Mouse (Mus musculus) kidney, postnatal 14 days (tissue): ENCODE results near the gene Bpifc.

Experiments used
- DNase-seq: peaks from one replicate; pipeline ENCODE4 v3.0.0; 2022; ENCODE audit warnings: mixed read lengths

Bpifc gene

DNA sequence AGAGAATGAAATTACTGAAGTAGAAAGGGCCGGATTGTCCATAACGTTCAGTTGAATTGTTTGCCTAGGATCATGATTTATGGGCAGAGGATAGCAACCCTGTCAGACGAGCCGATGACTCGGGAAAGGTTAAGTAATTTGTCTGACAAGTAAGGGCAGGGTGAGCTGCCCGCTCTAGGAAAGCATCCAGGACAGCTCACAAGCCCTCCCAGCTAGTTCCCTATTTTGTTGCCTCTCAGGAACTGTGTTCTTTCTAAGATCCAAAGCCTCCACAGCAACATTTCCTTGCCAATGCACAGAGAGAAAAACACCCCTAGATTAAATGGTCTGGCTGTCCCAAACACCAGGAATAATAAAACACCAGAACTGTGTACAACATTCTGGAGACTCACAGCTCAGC lies 1.1 kb downstream of the Bpifc start:
- no peak for DNase-seq

DNA sequence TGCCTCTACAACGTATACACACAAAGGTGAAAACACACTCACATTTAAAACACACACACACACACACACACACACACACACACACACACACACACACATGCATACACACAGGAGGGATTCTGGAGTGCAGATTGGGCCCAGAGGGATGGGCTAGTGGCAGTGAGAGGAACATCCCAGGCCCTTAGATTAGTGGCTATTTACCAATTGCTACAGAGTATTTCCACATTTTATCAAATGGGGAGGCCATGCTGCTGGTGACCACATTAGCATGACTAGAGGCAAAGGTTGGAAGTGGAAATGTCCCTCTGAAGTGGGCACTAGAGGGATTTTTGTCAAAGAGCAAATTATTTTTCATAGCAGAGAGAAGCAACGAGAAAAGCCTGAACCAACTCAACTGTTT lies 2.0 kb downstream of the Bpifc start:
- DNase-seq: no peak

DNA sequence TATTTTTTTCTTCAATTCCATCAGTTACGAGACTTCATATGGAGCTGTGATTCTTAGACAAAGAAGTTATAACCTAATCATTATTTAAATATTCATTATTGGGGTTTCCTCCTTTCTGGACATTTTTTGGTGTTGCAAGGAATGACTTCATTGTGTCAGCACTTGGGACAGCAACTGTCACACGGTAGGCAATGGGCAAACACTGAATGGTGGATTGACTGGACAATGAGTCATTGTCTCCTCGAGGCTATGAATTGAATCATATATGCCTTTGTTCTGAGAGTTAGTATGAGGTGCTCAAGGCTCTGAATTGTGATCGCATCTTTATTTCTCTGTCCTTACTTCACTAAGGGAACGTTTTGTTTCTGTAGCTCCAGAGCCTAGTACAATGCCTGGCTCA lies 5.2 kb downstream of the Bpifc start:
- no peak for DNase-seq

DNA sequence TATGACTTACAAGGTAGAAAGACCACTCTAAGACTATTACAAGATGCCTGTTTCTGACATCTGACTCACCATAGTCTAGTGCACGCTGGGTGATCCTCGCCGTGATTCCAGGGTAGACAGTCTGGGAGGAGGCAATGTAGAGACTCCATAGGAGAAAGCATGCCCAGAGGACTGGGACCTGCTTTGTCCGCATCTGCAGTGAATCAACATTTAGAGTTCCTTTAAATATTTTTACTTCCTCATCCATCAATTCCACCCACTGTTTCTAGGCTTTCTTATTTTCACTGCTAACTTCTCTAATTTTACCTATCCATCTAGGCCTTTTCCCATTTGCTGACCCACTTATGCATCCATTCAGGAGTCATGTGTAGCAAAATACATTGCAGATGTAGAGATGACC lies 11.2 kb downstream of the Bpifc start:
- DNase-seq: no peak

- DNase-seq: no peak
These were observed 17.1 kb downstream of the Bpifc start for GRCm38 (mm10) chr10:85994543-85995104.

DNA sequence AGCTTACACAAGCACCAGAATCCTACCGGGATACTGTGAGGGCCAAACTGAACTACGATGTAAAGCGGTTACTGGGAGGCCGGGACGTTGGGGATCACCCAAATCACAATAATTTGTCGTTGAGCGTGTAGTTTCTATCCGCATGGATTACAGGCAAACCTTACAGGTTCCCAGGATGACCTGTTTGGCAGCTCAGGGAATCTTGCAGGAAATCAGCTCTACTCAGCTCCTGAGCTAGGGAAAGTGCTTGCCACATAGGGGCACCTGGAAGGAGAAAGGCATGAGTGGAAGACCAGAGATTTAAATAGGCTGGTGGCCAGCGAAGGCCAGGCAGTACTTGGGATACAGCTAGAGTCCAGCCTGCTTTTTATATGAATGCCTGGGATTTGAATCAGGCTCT lies 17.9 kb downstream of the Bpifc start:
- DNase-seq: no peak

GRCm38 (mm10) chr10:85992412-85992811 lies 19.3 kb downstream of the Bpifc start:
- no peak for DNase-seq

- DNase-seq: peak; percentile 2
These were observed 22.1 kb downstream of the Bpifc start for GRCm38 (mm10) chr10:85989412-85990115.

DNA sequence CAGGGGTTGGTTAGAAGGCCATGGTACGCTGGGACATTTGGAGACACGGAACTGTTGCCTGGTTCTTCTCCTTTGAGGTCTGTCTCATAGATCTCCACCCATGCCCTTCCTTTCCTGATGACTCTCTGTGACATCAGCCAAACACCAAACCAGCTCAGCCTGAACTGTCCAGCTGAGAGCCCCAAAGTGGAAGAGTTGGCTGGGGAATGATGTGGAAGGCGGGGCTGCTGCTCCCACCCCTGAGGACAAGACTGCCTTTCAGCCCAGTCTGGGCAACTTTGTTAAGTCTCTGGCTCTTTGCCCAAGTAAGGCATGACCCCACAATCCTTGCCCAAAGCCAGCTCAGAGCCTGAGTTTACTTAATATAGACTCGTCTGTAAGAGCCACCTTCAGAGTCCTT lies 38.8 kb downstream of the Bpifc start:
- peak; percentile 8 for DNase-seq

DNA sequence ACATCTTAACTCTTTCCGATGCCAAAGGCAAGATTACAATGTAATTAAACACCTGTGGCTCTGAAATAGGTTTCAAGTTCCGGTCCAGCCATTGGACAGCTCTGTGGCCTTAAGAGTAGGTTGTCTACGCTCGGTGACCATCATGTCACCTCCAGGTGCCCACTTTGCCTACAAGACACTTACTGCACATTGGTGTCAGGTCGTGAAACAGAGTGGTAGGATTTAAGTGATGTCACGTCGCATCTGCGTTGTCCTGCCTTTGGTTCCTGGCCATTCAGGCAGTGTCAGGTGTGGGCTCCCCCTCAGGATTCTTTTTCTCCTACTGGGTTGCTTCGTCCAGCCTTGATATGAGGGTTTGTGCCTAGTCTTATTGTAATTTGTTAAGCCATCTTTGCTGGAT lies 39.9 kb downstream of the Bpifc start:
- no peak for DNase-seq

- DNase-seq: peak; percentile 45
These were observed 41.6 kb downstream of the Bpifc start for GRCm38 (mm10) chr10:85969894-85970620.

DNA sequence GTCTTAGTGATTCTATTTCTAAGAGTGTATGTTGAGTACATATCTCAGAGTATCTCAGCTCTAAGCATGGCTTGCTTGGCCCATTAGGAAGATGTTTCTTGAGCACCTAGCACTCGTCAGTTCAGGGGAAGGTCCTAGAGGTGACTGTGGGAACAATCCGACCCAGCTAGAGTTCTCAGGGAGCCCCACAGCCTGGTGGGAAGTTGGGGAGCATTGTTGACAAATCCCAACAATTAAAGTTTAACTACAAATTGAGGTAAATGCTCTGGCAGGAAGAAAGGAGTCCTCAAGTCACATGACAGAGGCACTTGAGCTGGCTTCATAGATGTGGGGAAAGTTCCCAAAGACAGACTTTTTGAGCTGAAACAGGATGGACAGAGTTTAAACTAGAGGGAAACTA lies 43.0 kb downstream of the Bpifc start:
- peak; percentile 14 for DNase-seq

- peak; percentile 89 for DNase-seq
These were observed 43.5 kb downstream of the Bpifc start for GRCm38 (mm10) chr10:85968157-85968634.

GRCm38 (mm10) chr10:85967411-85968156 lies 44.1 kb downstream of the Bpifc start:
- DNase-seq: no peak

DNA sequence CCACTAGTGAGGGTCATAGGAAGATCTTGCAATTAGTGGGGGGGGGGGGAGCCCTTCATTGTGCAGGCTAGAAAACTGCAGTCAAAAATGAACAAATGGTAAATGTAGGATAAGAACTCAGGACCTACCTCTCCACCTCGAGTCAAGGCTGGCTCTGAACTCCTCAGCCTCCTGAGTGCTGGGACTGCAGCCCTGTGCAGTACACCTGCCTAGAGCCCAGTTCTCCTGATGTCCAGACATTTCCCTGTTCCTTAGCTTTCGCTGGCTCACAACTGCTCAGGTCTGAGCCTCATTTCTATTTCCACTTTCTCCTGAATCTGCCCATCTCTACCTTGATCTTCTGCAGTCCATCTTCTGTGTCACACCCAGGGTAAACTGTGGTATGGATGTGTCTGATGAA lies 45.2 kb downstream of the Bpifc start:
- no peak for DNase-seq

DNA sequence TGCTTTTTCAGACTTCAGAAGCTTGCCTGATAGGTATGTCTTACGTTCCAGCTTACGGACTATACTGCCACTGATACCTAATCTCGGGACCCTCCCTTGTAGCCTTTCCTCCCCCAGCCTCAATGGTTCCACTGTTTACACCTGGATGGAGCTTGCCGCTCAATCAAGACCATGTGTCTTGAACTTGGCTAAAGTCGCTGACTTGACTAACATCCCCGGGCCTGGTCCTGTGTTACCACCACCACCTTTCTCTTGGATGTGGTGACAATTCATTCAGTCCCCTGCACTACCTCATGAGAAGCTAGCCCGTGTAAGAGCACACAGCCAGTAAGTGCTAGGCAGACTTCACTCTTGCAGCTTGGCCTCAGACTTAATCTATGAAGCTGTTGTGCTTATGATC lies 47.4 kb downstream of the Bpifc start:
- DNase-seq: no peak

DNA sequence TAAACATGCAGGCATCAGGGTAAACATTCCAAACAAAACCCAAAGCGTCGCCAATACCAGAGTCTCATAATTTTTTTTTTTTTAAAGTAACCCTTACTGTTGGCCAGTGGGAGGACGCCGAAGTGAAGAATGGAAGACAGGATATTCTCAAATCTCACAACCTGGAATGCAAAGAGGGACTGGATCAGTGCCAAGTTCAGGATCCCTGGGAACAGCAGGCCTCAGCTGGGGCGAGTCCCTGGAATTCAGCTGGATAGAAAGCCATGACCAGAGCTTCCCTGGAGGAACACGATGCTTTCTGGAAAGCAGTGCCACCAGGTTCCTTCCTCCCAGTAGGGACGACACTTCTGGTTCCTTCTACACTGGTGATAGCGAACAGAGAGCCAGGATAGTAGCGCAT lies 48.8 kb downstream of the Bpifc start:
- peak; percentile 19 for DNase-seq

DNA sequence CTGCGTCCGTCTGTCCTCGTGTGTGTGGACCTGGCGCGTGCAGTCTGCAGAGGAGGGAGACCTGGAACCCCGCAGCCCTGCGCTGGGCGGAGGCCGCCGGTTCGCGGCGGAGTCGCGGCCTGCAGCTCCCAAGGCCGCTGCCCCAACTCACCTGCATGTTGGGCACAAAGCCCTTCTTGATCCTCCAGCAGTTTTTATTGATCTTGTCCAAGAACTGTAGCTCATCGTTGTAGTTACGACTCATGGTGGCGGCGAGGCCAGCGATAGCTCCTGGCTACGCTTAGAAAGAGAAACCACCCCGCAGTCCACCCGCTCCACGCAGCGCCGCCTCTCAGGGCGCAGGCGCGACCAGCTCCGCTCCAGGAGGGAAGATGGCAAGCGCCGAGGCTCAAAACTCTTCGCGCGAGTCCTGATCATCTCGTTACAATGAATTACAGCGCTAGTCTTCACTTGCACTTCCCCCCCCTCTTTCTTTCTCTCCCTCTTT lies 54.2 kb downstream of the Bpifc start, which contains the start of gene Rtcb:
Rtcb (minus strand) TSS at position 360 of the 487 bp plus-strand sequence.
- DNase-seq: peak; percentile 97

DNA sequence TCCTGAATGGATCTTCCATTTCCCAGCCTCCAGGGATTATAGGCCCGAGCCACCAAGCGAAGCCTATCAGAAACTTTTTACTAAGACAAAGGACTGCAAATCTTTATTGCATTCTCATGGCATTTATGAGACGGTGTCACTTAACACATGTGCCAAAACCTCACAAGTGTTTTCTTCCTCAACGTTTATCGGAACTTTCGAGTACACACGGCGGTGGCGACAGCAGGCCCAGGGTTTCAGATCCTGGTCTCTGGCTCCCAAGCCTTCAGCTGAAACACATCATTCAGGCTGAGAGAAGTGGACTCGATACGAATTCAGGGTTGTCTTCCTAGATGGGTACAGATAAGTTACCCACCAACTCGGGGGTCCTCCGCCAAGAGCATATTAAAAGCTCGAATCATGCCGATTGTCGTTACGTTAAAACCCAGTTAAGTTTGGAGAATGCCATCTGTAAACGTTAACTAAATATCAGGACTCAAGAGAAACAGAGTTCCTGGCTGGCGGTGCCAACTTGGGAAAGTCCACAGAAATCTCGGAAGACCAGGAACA lies 54.8 kb downstream of the Bpifc start:
- DNase-seq: no peak

DNA sequence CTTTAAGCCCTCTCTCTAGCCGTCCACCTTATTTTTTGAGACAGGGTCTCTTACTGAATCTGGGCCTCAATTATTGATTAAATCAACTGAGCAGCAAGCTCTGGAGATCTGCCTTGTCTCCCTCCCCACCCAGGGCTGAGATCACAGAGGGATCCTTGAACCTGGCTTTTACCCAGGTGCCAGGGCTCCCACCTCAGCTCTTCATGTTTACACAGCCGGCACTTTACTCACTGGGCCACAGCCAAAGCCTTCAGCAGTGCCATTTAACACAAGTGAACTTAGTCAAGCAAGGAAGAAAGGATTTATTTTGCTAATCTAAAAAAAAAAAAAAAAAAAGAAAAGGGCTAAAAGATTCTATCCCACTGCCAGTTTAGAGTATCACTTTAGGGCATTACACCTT lies 57.3 kb downstream of the Bpifc start:
- DNase-seq: peak; percentile 13

- DNase-seq: peak; percentile 33
These were observed 58.3 kb downstream of the Bpifc start for GRCm38 (mm10) chr10:85953401-85953800.

- DNase-seq: no peak
These were observed 59.8 kb downstream of the Bpifc start for GRCm38 (mm10) chr10:85951765-85952443.
